Mouse (Mus musculus): Measurements from ENCODE around the gene Cyp1a1.

The Cyp1a1 gene

DNA sequence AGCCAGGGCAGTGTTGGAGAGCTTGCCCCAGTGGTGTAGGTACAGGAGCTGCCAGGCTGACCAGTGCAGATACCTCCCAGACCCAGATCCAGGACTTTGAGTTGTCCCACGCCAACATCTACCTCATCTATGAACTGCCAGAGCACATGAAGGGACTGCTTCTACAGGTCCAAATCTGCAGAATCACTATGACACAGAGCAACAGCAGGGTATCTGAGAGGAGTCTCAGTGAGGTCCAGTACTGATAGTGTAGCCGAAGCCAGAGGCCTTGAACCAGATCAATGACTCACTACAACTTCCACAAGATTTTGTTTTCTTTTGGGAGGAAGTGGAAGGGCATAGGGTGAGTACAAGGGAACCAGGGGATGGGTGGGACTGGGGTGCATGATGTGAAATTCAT is at the start of gene Cyp1a1:
TSS of gene Cyp1a1 (plus strand) at position 178 of the 400 bp plus-strand sequence.
- DNase-seq = no peak

GRCm38 (mm10) chr9:57638651-57639459 is 48.9 kb upstream of the Cyp1a1 start:
- DNase-seq = peak; percentile 81

DNA sequence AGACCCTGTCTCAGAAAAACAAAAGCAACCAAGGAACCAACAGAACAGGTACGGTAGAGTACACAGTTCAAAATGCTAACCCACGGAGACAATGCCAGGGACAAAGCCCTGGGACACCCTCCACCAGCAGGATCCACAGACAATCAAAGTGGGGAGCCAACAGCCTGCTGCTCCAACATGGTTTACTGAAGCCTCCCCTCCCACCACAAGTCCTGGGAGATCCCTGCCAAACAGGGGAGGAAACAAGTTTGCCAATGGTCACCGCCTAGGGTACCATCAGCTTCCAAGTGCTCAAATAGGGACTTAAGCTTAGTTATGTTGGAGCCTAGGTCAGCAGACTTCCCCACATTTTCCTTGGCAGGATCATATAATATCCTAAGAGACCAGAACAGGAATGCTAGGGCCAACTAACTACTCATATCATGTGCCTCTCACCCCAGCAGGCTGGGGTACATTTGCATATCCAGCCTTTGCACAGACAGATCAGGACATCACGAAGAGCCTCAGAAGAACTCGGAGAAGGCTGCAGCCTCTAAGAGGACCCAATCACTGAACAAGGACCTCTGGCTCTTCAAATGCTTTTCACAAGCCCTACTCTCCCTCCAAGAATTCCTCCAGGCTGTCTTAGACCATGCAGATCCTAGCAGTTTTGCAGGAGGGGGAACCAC is 47.9 kb upstream of the Cyp1a1 start:
- DNase-seq = no peak

GRCm38 (mm10) chr9:57640384-57640783 is 47.3 kb upstream of the Cyp1a1 start:
- DNase-seq = peak; percentile 38

DNA sequence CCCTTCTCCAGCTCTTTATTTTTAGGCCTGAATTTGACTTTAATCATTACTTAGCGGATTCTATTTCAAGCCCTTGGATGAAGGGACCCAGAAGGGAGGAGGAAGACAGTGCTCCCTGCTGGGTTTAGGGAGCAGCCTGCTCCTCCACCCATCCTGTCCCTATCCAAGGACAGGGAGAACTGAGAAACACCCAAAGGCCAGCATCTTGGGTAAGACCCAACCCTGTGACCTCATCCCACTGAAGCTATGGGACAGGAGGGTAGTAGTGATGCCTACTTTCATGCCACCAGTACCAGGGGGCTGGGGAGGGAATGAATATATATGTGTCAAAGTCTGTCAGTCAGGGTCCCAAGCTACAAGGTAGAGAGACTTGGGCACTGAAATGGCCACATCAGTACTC is 46.7 kb upstream of the Cyp1a1 start:
- no peak for DNase-seq

DNA sequence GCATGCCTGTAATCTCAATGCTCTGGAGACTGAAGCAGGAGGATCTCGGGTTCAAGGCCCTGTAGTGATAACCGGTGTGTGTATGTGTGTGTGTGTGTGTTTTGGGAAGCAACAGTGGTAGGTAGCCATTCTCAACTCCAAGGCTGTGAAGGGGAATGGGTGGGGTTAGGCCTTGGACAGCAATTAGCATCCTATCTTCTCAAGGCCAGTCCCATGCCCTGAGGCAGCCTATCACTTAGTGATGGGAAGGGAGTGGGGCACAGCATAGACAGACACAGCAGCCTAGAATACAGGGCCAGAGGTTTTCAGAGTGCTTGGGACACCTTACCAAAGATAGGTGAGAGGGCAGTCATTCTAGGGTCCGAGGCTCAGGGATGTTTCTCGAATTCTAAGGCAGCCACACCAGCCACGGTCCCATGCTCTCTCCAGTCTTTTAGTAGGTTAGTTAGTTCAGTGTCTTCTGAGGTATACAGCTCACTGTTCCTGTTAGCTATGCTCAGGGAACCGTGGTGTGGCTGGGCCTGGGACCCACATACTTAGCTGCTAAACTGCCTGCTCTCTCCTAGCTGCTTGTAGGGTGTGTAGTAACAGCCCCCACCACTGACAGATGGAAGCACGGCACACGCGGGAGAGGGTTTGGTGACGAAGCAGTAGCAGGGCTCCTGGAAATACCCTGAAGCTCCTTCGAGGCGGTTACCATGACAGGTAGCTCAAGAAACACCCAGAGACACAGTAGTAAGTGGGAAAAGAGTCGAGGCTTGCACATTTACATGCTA is 45.8 kb upstream of the Cyp1a1 start:
- no peak for DNase-seq

DNA sequence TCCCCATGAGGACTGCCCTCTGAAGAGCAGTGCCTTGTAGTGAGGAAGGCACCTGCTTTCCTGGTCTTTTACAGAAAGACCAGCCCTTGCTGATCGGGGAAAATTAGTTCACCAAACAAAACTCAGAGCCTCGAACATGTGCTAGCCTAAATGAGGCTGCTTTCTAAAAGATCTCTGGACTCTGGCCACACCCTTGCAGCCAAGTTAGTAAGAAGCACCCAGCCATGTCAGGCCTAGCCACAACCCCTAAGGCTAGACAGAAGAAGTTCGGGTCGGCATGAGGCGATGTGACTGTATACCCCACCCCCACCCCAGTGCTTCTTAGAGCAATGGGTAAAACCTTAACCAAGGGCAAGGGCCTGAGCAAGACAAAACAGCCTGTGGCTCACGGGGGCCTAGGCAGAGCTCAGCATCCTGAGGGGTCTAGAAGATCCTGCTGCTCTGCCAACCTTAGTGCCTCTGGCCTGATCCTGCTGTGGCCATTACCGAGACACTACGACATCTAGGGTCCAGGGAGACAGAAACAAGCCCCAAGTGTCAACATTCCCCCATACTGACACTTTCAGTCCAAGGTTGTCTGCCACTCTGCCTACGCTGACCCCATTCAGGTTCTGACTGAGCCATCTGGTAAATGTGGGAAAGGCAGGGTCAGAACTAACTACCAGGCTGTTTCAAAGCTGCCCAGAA is 44.4 kb upstream of the Cyp1a1 start:
- peak; percentile 24 for DNase-seq

DNA sequence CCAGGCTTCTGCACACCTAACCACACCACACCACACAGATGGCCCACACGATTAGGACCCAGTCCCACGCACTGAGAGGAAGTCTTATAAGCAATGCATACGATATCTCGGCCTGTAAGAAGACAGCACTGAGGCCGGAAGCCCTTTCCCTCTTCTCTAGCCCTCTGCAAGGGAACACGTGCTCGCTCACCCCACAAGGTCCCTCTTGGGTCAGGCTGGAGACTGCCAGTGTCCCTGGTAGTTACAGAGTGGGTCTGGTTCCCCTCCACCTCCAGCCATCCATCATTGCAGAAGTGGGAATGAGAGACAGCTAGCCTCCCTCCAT is 43.9 kb upstream of the Cyp1a1 start:
- no peak for DNase-seq

GRCm38 (mm10) chr9:57644442-57644943 is 43.2 kb upstream of the Cyp1a1 start:
- no peak for DNase-seq

DNA sequence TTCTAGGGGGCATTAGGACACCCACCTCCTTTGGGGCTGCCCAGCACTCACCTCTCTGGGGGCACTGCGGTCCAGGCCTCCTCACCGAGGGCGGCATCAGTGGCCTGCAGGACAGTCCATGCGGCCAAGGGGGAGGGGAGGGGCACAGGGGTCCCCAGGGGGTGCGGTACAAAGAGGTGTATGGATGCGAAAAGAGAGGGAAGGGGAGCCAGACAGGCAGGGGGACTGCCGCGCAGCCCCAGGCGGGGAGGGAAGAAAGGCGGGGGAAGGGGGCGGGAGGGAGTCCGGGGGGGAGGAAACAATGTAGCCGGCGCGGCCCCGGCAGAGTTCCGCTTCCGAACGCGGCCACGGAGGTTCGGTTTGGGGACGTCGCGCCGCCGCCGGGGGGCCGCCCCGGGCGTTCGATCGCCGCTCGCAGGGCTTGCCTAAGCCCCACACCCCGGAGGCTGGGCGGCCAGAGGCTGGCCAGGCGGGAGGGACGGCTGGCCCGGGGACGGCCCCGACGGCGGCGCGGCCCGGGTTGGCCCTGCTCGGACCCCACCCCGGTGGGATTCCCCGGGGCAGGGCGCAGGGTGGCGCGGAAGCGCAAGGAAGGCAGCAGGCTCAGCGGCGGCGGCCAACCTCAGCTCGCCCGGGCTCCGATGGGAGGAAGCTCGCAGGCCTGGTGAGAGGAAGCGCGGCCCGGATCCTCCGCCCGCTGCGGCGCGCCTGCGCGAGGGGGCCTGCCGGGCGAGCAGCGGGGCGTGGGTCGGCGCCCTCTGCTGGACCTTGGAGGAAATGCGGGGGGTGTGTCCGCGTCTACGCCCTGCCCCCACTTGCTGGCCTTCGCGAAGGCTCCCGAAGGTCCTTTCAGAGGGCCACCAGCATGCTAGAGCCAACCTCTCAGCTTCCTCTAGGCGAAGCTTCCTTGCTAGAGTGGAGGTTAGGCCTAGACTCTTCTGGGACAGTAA is 42.5 kb upstream of the Cyp1a1 start:
- DNase-seq = peak; percentile 94

GRCm38 (mm10) chr9:57646551-57647103 is 41.1 kb upstream of the Cyp1a1 start:
- no peak for DNase-seq

DNA sequence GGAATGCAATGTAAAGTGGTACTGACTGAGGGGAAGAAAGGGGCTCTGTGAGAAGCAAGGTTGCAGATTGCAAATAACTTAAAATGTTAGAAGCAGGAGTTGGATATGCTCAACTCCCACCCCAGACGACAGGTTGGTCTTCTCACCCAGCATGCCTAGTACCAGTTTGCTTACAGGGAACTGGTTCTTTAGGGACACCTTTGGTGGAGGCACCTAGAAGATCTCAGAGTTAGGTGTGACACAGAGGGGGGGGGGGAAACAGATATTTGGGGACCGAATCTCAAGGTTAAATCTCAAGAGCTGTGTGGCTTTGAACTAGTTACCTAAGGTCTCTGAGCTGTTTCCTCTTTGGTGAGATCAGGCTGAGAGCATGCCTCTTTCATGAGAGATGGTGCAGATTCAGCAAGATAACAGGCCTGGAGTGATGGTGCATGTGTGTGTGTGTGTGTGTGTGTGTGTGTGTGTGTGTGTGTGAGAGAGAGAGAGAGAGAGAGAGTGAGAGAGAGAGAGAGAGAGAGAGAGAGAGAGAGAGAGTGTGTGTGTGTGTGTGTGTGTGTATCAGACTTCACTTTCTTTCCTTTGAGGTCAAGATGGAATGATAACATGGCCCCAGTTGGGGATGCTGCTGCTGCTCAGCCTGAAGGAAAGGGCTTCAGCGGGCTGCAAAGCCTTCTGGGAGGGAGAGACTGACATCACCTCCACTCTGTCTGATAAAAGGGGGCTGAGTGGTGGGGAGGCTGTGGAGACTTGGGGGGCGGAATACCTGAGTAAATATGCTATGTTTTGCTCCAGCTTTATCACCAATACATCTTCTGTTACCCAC is 40.2 kb upstream of the Cyp1a1 start:
- no peak for DNase-seq

DNA sequence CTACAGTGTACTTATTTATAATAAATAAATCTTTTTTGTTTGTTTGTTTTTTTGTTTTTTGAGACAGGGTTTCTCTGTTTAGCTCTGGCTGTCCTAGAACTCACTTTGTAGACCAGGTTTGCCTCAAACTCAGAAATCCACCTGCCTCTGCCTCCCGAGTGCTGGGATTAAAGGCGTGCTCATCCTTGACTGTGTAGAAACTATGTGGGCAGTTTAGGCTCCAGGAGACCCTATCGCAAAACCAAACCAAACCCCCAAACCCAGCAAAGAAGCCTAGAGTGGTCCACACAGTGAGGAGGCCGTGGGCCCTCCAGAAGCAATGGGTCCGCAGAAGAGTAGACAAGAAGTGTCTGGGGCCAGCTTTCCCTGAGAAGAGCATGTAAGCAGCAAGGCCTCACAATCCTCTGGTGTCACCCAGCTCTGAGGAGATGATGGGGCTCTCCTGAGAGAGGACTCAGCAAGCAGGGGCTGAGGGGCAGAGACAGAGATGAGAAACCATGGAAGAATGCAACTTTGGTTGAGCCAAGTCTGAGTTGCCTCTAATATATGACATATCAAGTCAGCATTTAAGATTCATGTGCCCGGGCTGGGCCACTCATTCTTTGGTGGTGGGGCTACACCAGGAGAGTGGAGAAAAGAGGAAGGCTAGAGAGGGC is 37.5 kb upstream of the Cyp1a1 start:
- no peak for DNase-seq

DNA sequence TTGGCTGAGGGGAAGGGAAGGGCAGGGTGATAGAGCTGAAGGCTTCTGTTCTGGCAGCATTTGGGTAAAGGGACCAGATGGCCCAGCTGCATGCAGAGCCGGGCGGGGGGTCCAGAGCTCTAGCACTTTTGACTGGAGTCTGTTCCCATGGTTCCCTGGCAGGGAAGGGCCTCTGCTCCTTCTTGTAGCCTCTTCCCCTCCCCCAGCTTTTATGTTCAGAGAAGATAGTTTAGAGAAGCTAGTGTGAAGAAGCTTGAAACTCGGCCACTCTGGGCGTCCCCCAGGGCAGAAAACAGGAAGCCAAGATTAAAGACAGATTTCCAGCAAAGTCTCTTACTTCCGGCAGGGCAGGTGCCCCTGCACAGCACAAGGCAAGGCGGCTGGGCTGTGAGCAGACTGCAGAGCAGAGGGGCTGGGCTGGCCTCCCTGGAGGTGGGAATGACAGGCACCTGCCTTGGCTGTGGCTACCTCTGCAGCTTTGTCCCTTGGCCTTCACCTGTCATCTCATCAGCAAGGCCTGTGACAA is 36.9 kb upstream of the Cyp1a1 start:
- no peak for DNase-seq

DNA sequence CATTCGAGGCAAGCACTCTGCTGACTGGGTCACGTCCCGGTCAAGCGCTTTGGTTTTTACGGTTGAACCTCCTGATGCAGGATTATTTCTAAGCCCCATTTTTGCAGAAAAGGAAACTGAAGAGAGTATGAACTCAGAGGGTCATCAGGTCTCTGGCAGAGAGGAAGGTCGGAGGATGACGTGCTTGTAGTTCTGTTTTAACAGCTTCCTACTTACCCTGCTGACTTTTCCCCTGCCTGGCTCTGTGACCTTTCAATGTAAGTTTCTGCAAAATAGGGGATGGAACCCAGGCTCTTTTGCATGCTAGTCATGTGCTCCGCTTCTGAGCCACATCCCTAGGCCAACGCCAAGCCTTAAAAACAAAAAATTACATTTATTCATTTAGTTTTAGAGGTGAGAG is 35.4 kb upstream of the Cyp1a1 start:
- no peak for DNase-seq

GRCm38 (mm10) chr9:57652855-57653254 is 34.9 kb upstream of the Cyp1a1 start:
- DNase-seq = no peak

DNA sequence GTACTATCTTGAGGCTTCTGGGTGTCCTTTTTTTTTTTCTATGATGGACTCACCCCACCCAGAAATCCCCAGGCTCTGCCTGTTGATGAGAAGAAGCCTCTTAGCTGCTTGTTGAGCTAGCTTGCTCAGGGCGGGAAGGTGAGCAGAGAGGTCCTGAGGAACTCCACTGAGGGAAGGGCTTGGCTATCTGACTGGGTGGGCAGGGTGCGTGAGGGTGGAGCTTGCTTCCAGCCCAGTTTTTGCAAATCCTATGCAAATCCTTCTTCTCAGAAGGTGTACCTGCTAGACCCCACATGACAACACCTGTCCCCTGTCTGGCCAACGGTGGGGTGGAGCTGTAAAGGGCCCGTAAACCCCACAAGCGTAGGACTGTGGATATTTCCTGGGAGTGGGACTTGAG is 34.4 kb upstream of the Cyp1a1 start, which contains the start of gene Csk:
TSS of gene Csk (minus strand) at position 349 of the 400 bp plus-strand sequence.
- DNase-seq = no peak

DNA sequence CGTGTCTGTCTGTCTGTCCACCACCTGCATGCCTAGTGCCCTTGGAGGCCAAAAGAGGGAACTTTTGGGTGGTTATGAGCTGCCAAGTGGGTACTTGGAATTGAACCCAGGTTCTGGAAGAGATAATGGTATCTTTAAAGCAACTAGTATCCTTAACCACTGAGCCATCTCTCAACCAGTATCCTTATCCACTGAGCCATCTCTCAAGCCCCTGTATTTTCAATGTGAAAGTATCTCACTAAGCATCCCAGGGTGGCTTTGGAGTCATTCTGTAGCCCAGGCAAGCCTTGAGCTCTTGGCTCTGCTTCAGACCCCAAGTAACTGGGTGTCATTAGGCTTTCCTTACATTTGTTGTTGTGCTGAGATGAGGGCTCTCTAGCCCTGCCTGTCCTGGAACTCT is 32.8 kb upstream of the Cyp1a1 start:
- no peak for DNase-seq

DNA sequence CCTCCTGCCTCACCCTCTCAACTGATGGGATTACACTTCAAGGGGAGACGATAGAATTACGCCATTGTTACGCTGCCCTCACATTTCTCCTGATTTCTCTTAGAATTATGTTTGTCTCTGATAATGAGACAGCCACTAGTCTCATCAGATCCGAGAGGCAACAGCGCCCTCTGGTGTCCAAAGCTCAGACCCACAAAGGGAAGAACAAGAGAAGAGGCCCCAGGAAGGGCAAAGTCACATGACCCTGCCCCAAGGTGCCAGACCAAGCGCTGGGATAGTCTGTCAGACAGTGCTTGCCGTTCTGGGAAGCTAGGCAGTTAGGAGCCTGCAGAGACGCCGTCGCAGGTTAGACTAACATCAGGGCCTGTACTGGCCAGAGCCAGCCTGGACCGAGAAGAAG is 32.0 kb upstream of the Cyp1a1 start:
- DNase-seq = peak; percentile 96
